Mouse (Mus musculus): ENCODE results near the gene Minar1. TPM values are rescaled to one million over a fixed set of nuclear protein-coding genes. Genes with fewer than 3 reads are reported as not detected.

The Minar1 gene
- polyA plus RNA-seq, 1 experiment from 2014 or later: 0.19 TPM

- H3K27me3 ChIP-seq: no peaks in the 10 kb centered on the region
- 56% methylated on average over 11 of the region's 11 CpGs for WGBS
- H3K27ac ChIP-seq: no peak overlapping the region
- no peak overlapping the region for H3K4me2 ChIP-seq (replicated peaks)
- H3K9ac ChIP-seq: no peak overlapping the region
- no peaks in the 10 kb centered on the region for H3K36me3 ChIP-seq
- no peak for ATAC-seq (ENCODE audit: insufficient number of reproducible peaks, insufficient read depth, low FRiP score, low TSS enrichment)
- no peaks in the 10 kb centered on the region for H3K9me3 ChIP-seq
- no peak overlapping the region for H3K4me3 ChIP-seq
- no peaks in the 10 kb centered on the region; the same call in 1 of the 2 replicates for H3K4me1 ChIP-seq
Observed at GRCm38 (mm10) chr9:89606256-89606655, 16.7 kb downstream of the Minar1 start.

- H3K27me3 ChIP-seq: no peaks in the 10 kb centered on the region
- no peaks in the 10 kb centered on the region for H3K36me3 ChIP-seq
- H3K4me2 ChIP-seq (replicated peaks): no peak overlapping the region
- WGBS: 90% methylated on average over 9 of the region's 9 CpGs
- no peaks in the 10 kb centered on the region for H3K4me1 ChIP-seq
- ATAC-seq (ENCODE audit: insufficient number of reproducible peaks, insufficient read depth, low FRiP score, low TSS enrichment): no peak
- no peaks in the 10 kb centered on the region for H3K9me3 ChIP-seq
- H3K27ac ChIP-seq: no peak overlapping the region
- no peak overlapping the region for H3K4me3 ChIP-seq
- no peak overlapping the region for H3K9ac ChIP-seq
Observed at GRCm38 (mm10) chr9:89601891-89602290, 21.0 kb downstream of the Minar1 start.

- no peaks in the 10 kb centered on the region for H3K4me1 ChIP-seq
- H3K27ac ChIP-seq: no peak overlapping the region
- no peaks in the 10 kb centered on the region for H3K9me3 ChIP-seq
- H3K9ac ChIP-seq: no peak overlapping the region
- H3K36me3 ChIP-seq: no peaks in the 10 kb centered on the region
- H3K4me3 ChIP-seq: no peak overlapping the region
- WGBS: 91% methylated on average over 7 of the region's 7 CpGs
- no peak overlapping the region for H3K4me2 ChIP-seq (replicated peaks)
- no peak for ATAC-seq (ENCODE audit: insufficient number of reproducible peaks, insufficient read depth, low FRiP score, low TSS enrichment)
- no peaks in the 10 kb centered on the region for H3K27me3 ChIP-seq
Observed at GRCm38 (mm10) chr9:89600677-89601076, 22.2 kb downstream of the Minar1 start.

- H3K4me3 ChIP-seq: no peak overlapping the region
- H3K9me3 ChIP-seq: no peaks in the 10 kb centered on the region
- H3K27ac ChIP-seq: no peak overlapping the region
- no peaks in the 10 kb centered on the region for H3K4me1 ChIP-seq
- no peak for ATAC-seq (ENCODE audit: insufficient number of reproducible peaks, insufficient read depth, low FRiP score, low TSS enrichment)
- H3K9ac ChIP-seq: no peak overlapping the region
- no peaks in the 10 kb centered on the region for H3K27me3 ChIP-seq
- H3K36me3 ChIP-seq: no peaks in the 10 kb centered on the region
- no peak overlapping the region for H3K4me2 ChIP-seq (replicated peaks)
- 62% methylated on average over 3 of the region's 3 CpGs for WGBS
Observed at GRCm38 (mm10) chr9:89597071-89597470, 25.9 kb downstream of the Minar1 start.

- Histone ChIP-seq H3K36me3 (no peaks in the 10 kb centered on the region), H3K4me3 (no peak overlapping the region), H3K9me3 (no peaks in the 10 kb centered on the region), H3K4me1 (no peaks in the 10 kb centered on the region), H3K27me3 (no peaks in the 10 kb centered on the region), H3K4me2 (replicated peaks) (no peak overlapping the region), H3K9ac (no peak overlapping the region), H3K27ac (no peak overlapping the region)
- 95% methylated on average over 5 of the region's 5 CpGs for WGBS
- no peak for ATAC-seq (ENCODE audit: insufficient number of reproducible peaks, insufficient read depth, low FRiP score, low TSS enrichment)
Observed at GRCm38 (mm10) chr9:89596392-89596791, 26.5 kb downstream of the Minar1 start.

- WGBS: 80% methylated on average over 3 of the region's 3 CpGs
- Histone ChIP-seq H3K27me3 (no peaks in the 10 kb centered on the region), H3K9me3 (no peaks in the 10 kb centered on the region), H3K27ac (no peak overlapping the region), H3K4me3 (no peak overlapping the region), H3K9ac (no peak overlapping the region), H3K36me3 (no peaks in the 10 kb centered on the region), H3K4me2 (replicated peaks) (no peak overlapping the region), H3K4me1 (no peaks in the 10 kb centered on the region)
- no peak for ATAC-seq (ENCODE audit: insufficient number of reproducible peaks, insufficient read depth, low FRiP score, low TSS enrichment)
Observed at GRCm38 (mm10) chr9:89592391-89592790, 30.5 kb downstream of the Minar1 start.

- no peak overlapping the region for H3K9ac ChIP-seq
- no peak overlapping the region for H3K4me3 ChIP-seq
- no peaks in the 10 kb centered on the region for H3K9me3 ChIP-seq
- H3K4me2 ChIP-seq (replicated peaks): no peak overlapping the region
- no peak overlapping the region for H3K27ac ChIP-seq
- H3K27me3 ChIP-seq: no peaks in the 10 kb centered on the region
- ATAC-seq (ENCODE audit: insufficient number of reproducible peaks, insufficient read depth, low FRiP score, low TSS enrichment): no peak
- H3K4me1 ChIP-seq: no peaks in the 10 kb centered on the region
- WGBS: 90% methylated on average over 5 of the region's 5 CpGs
- H3K36me3 ChIP-seq: no peaks in the 10 kb centered on the region
Observed at GRCm38 (mm10) chr9:89578422-89578821, 44.5 kb downstream of the Minar1 start.

- Histone ChIP-seq H3K9ac (no peak overlapping the region), H3K36me3 (no peaks in the 10 kb centered on the region), H3K4me3 (no peak overlapping the region), H3K4me1 (no peaks in the 10 kb centered on the region), H3K4me2 (replicated peaks) (no peak overlapping the region), H3K27me3 (no peaks in the 10 kb centered on the region), H3K27ac (no peak overlapping the region), H3K9me3 (no peaks in the 10 kb centered on the region)
- WGBS: 86% methylated on average over 2 of the region's 2 CpGs
- no peak for ATAC-seq (ENCODE audit: insufficient number of reproducible peaks, insufficient read depth, low FRiP score, low TSS enrichment)
Observed at GRCm38 (mm10) chr9:89552663-89553062, 70.3 kb downstream of the Minar1 start.

Other genes with a start within 250 kb of the Minar1 start
- gene Tmed3, start 81.9 kb upstream of the Minar1 start, polyA plus RNA-seq (2016; fragmentation: Nextera tagmentation; extraction: Ambion mirVana): 68.1 and 72.8 TPM in 2 replicates
- gene Ankrd34c, start 115.3 kb upstream of the Minar1 start, polyA plus RNA-seq (2016; fragmentation: Nextera tagmentation; extraction: Ambion mirVana): 0.05 TPM in 1 of 2 replicates, not detected in the other